Mouse (Mus musculus): ENCODE data around the gene Ppm1h.

DNA sequence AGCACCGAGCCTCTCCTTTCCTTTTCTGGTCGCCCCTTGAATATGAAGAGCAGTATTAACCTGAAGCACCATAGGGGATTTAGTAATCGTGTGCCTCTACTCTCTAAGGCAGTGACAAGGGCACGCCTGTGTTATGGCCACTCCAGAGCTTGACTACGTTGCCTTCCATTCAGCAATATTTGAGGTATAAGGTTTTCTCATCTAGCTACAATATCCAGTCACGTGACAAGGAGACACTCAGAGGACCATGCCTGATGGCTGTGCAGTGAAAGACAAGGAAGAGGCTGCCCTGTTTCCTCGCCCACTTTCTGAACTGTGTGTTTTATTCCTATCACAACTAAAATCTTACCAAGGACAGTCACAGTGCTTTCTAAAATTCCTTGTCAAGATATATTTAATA, 309.8 kb downstream of the Ppm1h start:
- TF ChIP-seq CTCF (IDR thresholded peaks at IDR 0.05) = no peak
- no peak for TF ChIP-seq EP300 (IDR thresholded peaks at IDR 0.05)

Data from lung, postnatal 0 days (tissue).